Mouse (Mus musculus): ENCODE results near the gene Mrps26. TPM values are rescaled to one million over a fixed set of nuclear protein-coding genes. Genes with fewer than 3 reads are reported as not detected.
"Not testable (repeated sequence)": the region's sequence is repeated elsewhere in the genome, so short reads cannot be mapped to it uniquely, and the experiment has no call there.

Mrps26 gene
- polyA plus RNA-seq (2015; fragmentation: Nextera tagmentation; extraction: Ambion mirVana), result 80.3 and 85.4 TPM in 2 replicates

DNA sequence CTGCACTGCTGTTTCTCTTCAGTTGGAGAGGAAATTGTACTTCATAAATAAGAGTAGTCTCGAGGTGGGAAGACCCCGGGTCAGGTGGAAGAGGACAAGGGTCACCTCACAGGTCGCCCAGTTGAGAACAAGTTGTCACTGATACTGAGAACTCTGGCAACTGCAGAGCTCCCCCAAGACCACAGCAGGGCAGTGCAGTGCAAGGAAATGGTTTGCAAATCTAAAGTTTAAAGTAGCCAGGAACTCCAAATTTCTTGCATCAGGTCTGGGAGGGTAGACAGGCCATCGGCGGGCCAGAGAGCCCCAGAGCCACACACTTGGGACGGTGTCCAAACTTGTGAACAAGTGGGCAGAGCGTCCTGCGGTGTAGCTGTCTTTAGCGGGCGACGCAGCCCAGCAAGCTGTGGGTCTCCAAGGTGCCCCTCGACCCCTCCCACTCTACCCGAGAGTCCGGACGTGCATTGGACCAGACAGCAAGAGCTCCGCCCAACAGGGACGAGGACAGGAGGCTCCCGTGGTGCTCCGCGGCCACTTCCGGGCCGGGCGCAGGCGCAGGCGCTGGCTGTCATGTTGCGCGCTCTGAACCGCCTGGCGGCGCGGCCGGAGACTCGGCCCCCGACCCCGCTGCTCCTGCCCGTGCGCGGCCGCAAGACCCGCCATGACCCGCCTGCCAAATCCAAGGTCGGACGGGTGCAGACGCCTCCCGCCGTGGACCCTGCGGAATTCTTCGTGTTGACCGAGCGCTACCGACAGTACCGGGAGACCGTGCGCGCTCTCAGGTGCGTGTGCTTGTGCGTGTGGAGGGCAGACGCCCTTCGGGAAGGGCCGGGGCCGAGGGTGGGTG is at the start of gene Mrps26:
TSS of gene Mrps26 (plus strand) at position 531 of the 844 bp plus-strand sequence.
- Histone ChIP-seq H3K36me3 (peaks cover 23% of the 10 kb centered on the region), H3K27ac (peak within 1 kb of the TSS; percentile 44; the same call in 1 of the 2 replicates), H3K4me3 (peak within 1 kb of the TSS; percentile 94), H3K9ac (peak within 1 kb of the TSS; percentile 91), H3K27me3 (no peaks in the 10 kb centered on the region), H3K4me2 (replicated peaks) (peak within 1 kb of the TSS; percentile 94), H3K9me3 (no peaks in the 10 kb centered on the region), H3K4me1 (peaks cover 21% of the 10 kb centered on the region)
- peak; percentile 99 for ATAC-seq (ENCODE audit: low FRiP score, low read depth)
- WGBS, result under 1% methylated on average over 61 of the region's 61 CpGs

DNA sequence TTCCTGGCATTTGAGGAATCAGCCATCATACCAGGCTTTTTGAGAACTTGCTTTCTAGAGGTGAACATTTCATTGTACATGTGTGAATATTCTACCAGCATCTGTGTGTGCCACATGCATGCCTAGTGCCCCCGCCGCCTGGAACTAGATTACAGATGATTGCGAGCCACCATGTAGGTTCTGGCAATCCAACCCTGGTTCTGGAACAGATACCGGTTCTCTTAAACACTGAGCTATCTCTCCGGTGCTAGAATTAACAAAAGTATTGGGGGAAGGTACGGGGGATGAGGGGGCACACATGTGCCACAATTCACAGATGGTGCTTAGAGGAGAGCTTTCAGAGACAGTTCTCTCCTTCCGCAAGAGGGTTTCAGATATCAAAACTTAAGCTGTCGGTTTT is 49.6 kb upstream of the Mrps26 start:
- Histone ChIP-seq H3K9me3 (no peaks in the 10 kb centered on the region), H3K4me2 (replicated peaks) (no peak overlapping the region), H3K4me3 (no peak overlapping the region), H3K27me3 (no peaks in the 10 kb centered on the region), H3K4me1 (no peaks in the 10 kb centered on the region), H3K9ac (no peak overlapping the region), H3K27ac (no peak overlapping the region), H3K36me3 (peaks cover 44% of the 10 kb centered on the region)
- WGBS, result 94% methylated on average over 8 of the region's 8 CpGs
- ATAC-seq (ENCODE audit: low FRiP score, low read depth), result no peak

DNA sequence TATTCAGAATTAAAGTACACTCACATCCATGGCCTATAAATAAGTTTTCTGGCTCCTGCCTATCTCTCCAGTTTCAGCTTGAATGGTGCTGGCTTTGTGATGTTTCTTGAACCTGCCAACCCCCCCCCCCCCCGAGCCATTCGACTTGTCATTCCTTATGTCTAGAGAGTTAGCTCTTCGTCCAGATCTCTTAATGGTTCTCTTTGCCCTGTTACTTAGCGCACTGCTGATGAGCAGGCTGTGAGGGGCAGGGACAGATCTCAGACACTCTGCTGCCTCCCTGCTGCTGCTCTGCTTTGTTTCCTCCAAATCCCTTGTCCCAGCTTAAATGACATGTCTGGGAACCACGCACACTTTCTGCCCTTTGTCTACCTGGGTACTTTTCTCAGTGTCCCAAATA is 47.8 kb upstream of the Mrps26 start:
- no peaks in the 10 kb centered on the region for H3K9me3 ChIP-seq
- no peak for ATAC-seq (ENCODE audit: low FRiP score, low read depth)
- H3K27me3 ChIP-seq, result no peaks in the 10 kb centered on the region
- no peak overlapping the region for H3K4me3 ChIP-seq
- no peaks in the 10 kb centered on the region for H3K4me1 ChIP-seq
- 79% methylated on average over 5 of the region's 5 CpGs for WGBS
- H3K36me3 ChIP-seq, result peaks cover 50% of the 10 kb centered on the region
- no peak overlapping the region for H3K9ac ChIP-seq
- no peak overlapping the region for H3K27ac ChIP-seq
- H3K4me2 ChIP-seq (replicated peaks), result no peak overlapping the region

DNA sequence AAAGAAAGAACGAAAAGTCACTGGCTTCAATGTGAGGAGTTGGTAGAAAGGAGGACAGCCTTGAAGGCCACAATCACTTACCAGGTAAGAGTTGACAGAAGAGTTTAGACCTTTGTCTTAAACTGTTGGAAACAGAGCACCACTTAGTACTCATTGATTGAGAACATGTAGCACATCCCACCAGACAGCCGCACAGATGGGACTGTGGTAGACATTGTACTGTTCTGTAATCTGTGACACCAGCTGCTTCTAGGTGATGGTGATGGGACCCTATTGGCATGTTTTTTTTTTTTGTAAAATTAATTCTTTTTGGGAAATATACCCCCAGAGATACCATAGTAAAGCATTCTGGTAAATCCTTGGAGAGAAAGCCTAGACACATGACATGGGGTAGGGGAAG is 41.6 kb upstream of the Mrps26 start:
- H3K9me3 ChIP-seq, result no peaks in the 10 kb centered on the region
- H3K4me1 ChIP-seq, result no peaks in the 10 kb centered on the region
- no peak for ATAC-seq (ENCODE audit: low FRiP score, low read depth)
- H3K4me2 ChIP-seq (replicated peaks), result no peak overlapping the region
- no peak overlapping the region for H3K9ac ChIP-seq
- 94% methylated on average over 2 of the region's 2 CpGs for WGBS
- H3K4me3 ChIP-seq, result no peak overlapping the region
- H3K27ac ChIP-seq, result no peak overlapping the region
- peaks cover 82% of the 10 kb centered on the region for H3K36me3 ChIP-seq
- no peaks in the 10 kb centered on the region for H3K27me3 ChIP-seq

DNA sequence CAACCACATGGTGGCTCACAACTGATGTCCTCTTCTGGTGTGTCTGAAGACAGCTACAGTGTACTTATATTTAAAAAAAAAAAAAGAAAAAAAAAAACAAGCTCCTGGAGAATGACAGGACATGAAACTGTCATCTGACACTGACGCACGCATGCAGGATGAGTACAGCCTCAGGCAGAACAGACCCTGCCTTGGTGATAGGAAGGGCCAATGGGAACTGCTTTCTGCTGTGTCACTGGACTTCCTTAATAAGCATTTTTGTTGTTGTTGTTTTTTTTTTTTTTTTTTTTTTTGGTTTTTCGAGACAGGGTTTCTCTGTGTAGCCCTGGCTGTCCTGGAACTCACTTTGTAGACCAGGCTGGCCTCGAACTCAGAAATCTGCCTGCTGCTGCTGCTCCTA is 38.1 kb upstream of the Mrps26 start:
- H3K27ac ChIP-seq; ATAC-seq (ENCODE audit: low FRiP score, low read depth); H3K9ac ChIP-seq; H3K4me1 ChIP-seq; H3K4me2 ChIP-seq (replicated peaks); H3K4me3 ChIP-seq; H3K9me3 ChIP-seq; H3K27me3 ChIP-seq: not testable (repeated sequence)
- H3K36me3 ChIP-seq, result peaks cover 82% of the 10 kb centered on the region
- 89% methylated on average over 4 of the region's 4 CpGs for WGBS

DNA sequence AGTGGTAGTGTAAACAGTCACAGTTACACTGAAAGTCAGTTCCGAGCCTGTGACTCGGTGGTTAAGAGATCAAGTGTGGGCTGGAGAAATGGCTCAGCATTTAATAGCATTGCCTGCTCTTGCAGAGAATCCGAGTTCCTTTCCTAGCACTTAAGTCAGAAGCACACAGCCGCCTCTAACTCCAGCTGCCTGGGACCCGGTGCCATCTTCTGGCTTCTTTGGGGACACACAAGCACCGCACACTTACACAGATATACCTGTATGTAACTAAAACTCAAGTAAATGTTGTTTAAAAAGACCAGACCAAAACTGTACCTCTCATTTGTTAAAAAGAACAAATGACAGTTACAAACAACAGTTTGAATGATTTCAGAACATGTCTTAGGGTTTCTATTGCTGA is 35.1 kb upstream of the Mrps26 start:
- no peak overlapping the region for H3K9ac ChIP-seq
- peaks cover 80% of the 10 kb centered on the region for H3K36me3 ChIP-seq
- ATAC-seq (ENCODE audit: low FRiP score, low read depth), result no peak
- H3K27ac ChIP-seq, result no peak overlapping the region
- H3K27me3 ChIP-seq, result no peaks in the 10 kb centered on the region
- H3K4me3 ChIP-seq, result no peak overlapping the region
- no peaks in the 10 kb centered on the region for H3K9me3 ChIP-seq
- no peak overlapping the region for H3K4me2 ChIP-seq (replicated peaks)
- H3K4me1 ChIP-seq, result no peaks in the 10 kb centered on the region
- 87% methylated on average over 6 of the region's 6 CpGs for WGBS

DNA sequence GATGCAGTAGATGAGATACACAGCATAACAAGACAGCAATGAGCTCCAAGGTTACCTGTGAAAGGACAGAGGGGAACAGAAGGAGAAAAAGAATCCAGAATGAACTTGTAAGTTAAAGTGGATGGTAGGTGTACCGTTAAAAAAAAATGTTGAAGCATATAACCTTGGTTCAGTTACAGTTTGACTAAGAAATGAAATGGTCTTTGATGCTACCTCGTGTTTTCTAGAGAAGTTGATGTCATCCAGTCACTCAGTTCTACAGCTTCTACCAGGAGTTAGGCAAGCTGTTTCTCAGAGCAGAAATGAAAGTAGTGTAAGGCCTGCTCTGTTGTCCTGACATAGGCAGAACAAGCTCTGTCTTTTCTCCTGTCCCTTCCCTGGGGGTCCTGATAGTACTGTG is 34.3 kb upstream of the Mrps26 start:
- no peak for ATAC-seq (ENCODE audit: low FRiP score, low read depth)
- Histone ChIP-seq H3K4me1 (no peaks in the 10 kb centered on the region), H3K4me3 (no peak overlapping the region), H3K27me3 (no peaks in the 10 kb centered on the region), H3K27ac (no peak overlapping the region), H3K4me2 (replicated peaks) (no peak overlapping the region), H3K36me3 (peaks cover 79% of the 10 kb centered on the region), H3K9me3 (no peaks in the 10 kb centered on the region), H3K9ac (no peak overlapping the region)
- 96% methylated on average over 2 of the region's 2 CpGs for WGBS

DNA sequence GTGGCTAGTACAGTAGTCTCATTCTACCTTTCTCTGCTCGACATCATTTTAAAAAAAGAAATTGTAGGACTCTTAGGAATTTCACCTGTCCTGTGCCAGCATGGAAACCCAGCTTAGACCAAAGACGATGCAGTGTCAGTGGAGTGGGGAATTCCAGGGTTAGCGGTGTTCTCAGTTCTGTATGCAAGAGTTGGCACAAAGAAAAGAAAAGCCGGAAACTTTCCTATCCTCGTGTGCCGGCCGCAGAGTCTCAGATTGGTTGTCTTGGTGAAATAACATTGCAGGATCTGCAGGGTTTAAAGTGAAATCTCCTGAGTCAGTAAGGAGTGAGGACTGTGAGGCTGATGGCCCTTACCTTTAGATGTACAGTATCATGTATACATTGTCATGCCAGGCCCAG is 33.6 kb upstream of the Mrps26 start:
- no peak overlapping the region for H3K4me2 ChIP-seq (replicated peaks)
- no peak overlapping the region for H3K9ac ChIP-seq
- peaks cover 79% of the 10 kb centered on the region for H3K36me3 ChIP-seq
- H3K27ac ChIP-seq, result no peak overlapping the region
- ATAC-seq (ENCODE audit: low FRiP score, low read depth), result no peak
- no peaks in the 10 kb centered on the region for H3K27me3 ChIP-seq
- H3K9me3 ChIP-seq, result no peaks in the 10 kb centered on the region
- 91% methylated on average over 7 of the region's 7 CpGs for WGBS
- no peak overlapping the region for H3K4me3 ChIP-seq
- H3K4me1 ChIP-seq, result no peaks in the 10 kb centered on the region

DNA sequence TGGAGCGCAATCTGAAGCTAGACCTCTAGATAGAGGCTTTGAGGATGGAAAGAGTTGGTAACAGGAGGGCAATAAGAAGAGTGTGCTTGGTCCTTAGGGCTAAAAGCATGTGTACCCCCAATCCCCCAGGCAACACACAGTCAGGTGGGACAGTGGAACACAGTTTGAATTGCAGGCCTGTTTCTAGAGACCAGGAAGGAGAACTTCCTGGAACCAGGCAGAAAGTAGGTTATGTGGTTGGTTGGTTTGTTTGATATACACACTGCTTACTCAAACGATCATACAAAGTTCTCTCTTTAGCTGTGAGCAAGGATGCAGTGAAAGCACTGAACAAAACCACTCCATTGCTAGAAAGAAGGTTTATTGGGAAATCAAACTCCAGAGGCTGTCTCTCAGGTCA is 31.3 kb upstream of the Mrps26 start:
- no peak overlapping the region for H3K27ac ChIP-seq
- H3K4me1 ChIP-seq, result no peaks in the 10 kb centered on the region
- H3K27me3 ChIP-seq, result no peaks in the 10 kb centered on the region
- ATAC-seq (ENCODE audit: low FRiP score, low read depth), result no peak
- no peak overlapping the region for H3K9ac ChIP-seq
- H3K9me3 ChIP-seq, result no peaks in the 10 kb centered on the region
- no peak overlapping the region for H3K4me2 ChIP-seq (replicated peaks)
- 81% methylated on average over 2 of the region's 2 CpGs for WGBS
- peaks cover 80% of the 10 kb centered on the region for H3K36me3 ChIP-seq
- H3K4me3 ChIP-seq, result no peak overlapping the region

DNA sequence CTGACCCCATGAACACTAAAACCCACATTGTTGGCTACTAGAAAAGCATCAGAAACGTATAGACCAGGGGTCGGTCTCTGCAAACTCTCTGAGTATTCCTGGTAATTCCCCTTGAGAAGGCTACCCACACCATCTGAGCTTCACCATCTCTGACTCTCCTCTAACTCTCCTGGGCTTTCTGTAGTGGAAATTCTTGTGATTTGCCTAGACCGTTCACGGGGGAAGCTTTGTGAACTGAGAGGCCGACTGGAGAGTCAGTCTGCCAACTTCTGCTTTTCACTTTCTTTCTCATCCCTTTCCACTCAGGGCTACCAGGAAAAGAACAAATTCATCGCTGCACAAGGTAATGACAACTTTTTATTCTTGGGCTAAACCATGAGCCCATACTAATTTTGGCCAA is 28.5 kb upstream of the Mrps26 start:
- H3K27me3 ChIP-seq, result no peaks in the 10 kb centered on the region
- no peak overlapping the region for H3K9ac ChIP-seq
- H3K4me1 ChIP-seq, result no peaks in the 10 kb centered on the region
- WGBS, result 94% methylated on average over 6 of the region's 6 CpGs
- H3K9me3 ChIP-seq, result no peaks in the 10 kb centered on the region
- ATAC-seq (ENCODE audit: low FRiP score, low read depth), result no peak
- H3K4me3 ChIP-seq, result no peak overlapping the region
- H3K27ac ChIP-seq, result no peak overlapping the region
- H3K4me2 ChIP-seq (replicated peaks), result no peak overlapping the region
- peaks cover 89% of the 10 kb centered on the region for H3K36me3 ChIP-seq

DNA sequence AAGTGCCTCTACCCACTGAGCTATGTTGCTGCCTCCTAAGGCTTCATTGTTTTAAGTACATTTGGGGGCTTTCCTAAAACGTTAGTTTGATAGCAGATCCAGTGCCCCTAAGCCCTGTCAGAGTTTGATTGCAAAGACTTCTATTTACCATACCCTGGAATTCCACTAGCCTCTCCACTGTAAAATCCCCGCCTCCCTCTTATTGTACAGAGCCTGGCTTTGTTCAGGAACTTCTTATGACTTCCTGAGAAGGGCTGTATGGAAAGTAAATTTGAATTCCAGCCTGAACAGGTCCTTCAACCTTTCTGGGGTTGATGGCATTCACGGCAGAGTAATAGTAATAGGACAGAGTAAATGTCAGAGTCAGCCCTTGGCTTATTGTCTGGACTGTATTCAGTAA is 26.7 kb upstream of the Mrps26 start:
- ATAC-seq (ENCODE audit: low FRiP score, low read depth), result no peak

DNA sequence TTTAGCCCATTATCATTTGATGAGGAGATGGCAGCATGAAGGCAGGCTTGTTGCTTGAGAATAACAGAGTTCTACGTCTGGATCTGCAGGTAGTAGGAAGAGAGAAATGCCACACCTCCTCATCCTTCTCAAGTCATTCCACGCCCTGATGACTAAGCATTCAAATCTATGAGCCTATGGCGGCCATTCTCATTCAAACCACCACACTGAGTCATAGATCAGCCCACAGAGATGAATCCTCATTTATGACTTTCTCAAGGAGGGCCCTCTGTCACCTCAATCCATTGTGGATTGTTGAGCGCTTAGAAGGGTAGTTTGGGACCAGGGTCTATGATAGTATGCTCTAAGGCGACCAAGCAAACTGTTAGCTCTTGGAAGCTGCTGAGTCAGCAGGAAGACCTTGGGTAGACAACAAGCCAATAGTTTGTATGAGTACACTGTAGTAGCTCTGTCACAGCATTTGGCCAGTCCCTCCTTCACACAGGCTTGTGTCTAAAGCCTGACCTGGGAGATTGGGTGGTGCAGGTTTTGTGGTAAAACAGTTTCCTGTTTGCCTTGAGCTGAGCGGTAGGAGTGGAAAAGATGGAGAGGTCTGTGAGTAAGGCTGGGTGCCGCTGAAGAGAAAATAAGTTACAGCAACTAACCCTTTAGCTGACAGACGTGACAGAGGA is 24.5 kb upstream of the Mrps26 start:
- Histone ChIP-seq H3K4me1 (no peaks in the 10 kb centered on the region), H3K4me2 (replicated peaks) (no peak overlapping the region), H3K27me3 (no peaks in the 10 kb centered on the region), H3K4me3 (no peak overlapping the region), H3K36me3 (peaks cover 95% of the 10 kb centered on the region), H3K27ac (no peak overlapping the region), H3K9me3 (no peaks in the 10 kb centered on the region), H3K9ac (no peak overlapping the region)
- no peak for ATAC-seq (ENCODE audit: low FRiP score, low read depth)
- 85% methylated on average over 8 of the region's 8 CpGs for WGBS

More for the DNA sequence above, 26.7 kb upstream of the Mrps26 start:
- Histone ChIP-seq H3K4me3 (no peak overlapping the region), H3K4me1 (no peaks in the 10 kb centered on the region), H3K36me3 (peaks cover 92% of the 10 kb centered on the region), H3K9ac (no peak overlapping the region), H3K27ac (no peak overlapping the region), H3K27me3 (no peaks in the 10 kb centered on the region), H3K9me3 (no peaks in the 10 kb centered on the region), H3K4me2 (replicated peaks) (no peak overlapping the region)
- WGBS, result 82% methylated on average over 3 of the region's 3 CpGs

All from limb, embryonic 13.5 days (tissue).